Mouse (Mus musculus) embryonic fibroblast, embryonic 13.5 days (primary cell): ENCODE data around the gene Mmp11.

Experiments used
- CTCF ChIP-seq: IDR thresholded peaks from 2 replicates; pipeline ENCODE4 v1.5.1; 2011; ENCODE audit warnings: mild to moderate bottlenecking, control low read depth, low read length, moderate library complexity, borderline replicate concordance; ENCODE audit not compliant: insufficient read depth
- POLR2A ChIP-seq: IDR thresholded peaks from 2 replicates; pipeline ENCODE4 v1.6.1; 2011; ENCODE audit warnings: low read depth, mild to moderate bottlenecking, control low read depth, low read length, moderate library complexity

DNA sequence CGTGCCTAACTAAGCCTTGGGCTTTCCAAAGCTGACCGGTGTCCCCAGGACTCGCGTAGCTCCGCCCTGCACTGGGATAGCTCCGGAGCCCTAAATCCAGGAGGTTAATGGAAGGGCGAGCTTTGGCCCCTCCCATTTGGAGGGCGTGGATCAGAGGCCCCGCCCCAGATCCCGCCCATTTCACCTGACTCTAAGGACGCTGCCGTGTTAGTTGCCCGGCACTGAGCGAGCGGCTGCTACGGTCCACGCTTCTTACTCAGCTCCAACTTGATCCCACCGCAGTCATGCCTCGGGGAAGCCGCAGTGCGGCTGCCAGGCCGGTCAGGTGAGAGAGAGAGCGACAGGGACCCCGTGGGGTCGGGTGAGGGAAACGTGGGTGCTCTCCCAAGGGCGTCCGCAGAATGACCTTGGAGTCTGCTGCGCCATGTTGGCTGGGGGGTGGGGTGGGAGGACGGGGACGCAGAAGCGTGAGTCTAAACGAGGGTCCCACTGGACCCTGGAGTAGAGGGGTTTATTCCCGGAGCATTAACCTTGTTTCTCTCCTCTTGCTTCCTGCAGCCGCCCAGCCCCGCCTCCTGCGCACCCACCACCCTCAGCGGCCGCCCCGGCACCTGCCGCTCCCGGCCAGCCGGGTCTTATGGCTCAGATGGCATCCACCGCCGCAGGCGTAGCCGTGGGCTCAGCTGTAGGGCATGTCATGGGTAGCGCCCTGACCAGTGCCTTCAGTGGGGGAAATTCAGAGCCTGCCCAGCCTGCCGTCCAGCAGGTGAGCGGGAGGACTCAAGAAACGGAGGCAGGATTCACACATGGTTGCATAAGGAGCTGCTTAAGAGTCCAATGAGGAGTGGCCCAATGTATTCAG lies at the start of gene Mmp11:
- TF ChIP-seq POLR2A (0 out of 2 replicates have a peak, but pooled peaks have one; percentile 36), CTCF (no peak)
